Mouse (Mus musculus): ENCODE measurements around the gene Nfatc3. TPM values are rescaled to one million over a fixed set of nuclear protein-coding genes. Genes with fewer than 3 reads are reported as not detected.
A peak's percentile ranks its signal among the peaks of the same experiment; 100 is the strongest.

The Nfatc3 gene
- total RNA-seq, 2 experiments from 2014 or later = 24.9 to 28.7 TPM

- H3K27ac ChIP-seq = no peak overlapping the region
- DNase-seq = no peak
- H3K4me3 ChIP-seq = no peak overlapping the region
- no peak for TF ChIP-seq CTCF (IDR thresholded peaks at IDR 0.05)
- intact Hi-C loops (cut with DNase I) = no loop called here
These were observed 73.7 kb downstream of the Nfatc3 start for GRCm38 (mm10) chr8:106132356-106132755.

- no peak overlapping the region for H3K4me3 ChIP-seq
- no peak for TF ChIP-seq CTCF (IDR thresholded peaks at IDR 0.05)
These were observed 74.9 kb downstream of the Nfatc3 start for GRCm38 (mm10) chr8:106133526-106133925.

GRCm38 (mm10) chr8:106133946-106134345 lies 75.3 kb downstream of the Nfatc3 start:
- no peak overlapping the region for H3K27ac ChIP-seq
- intact Hi-C loops (cut with DNase I) = no loop called here
- no peak for TF ChIP-seq CTCF (IDR thresholded peaks at IDR 0.05)

More at GRCm38 (mm10) chr8:106133526-106133925, 74.9 kb downstream of the Nfatc3 start:
- intact Hi-C loops (cut with DNase I) = no loop called here
- no peak overlapping the region for H3K27ac ChIP-seq
- no peak for DNase-seq

GRCm38 (mm10) chr8:106134751-106135571 lies 76.3 kb downstream of the Nfatc3 start:
- no peak for TF ChIP-seq CTCF (IDR thresholded peaks at IDR 0.05)
- no peak for DNase-seq
- Histone ChIP-seq H3K4me3 (no peak overlapping the region), H3K27ac (no peak overlapping the region)
- intact Hi-C loops (cut with DNase I) = no loop called here

More at GRCm38 (mm10) chr8:106133946-106134345, 75.3 kb downstream of the Nfatc3 start:
- no peak overlapping the region for H3K4me3 ChIP-seq
- DNase-seq = no peak

- TF ChIP-seq CTCF (IDR thresholded peaks at IDR 0.05) = no peak
- intact Hi-C loops (cut with DNase I) = no loop called here
- Histone ChIP-seq H3K4me3 (peak overlapping the region; percentile 78), H3K27ac (no peak overlapping the region)
- DNase-seq = no peak
These were observed 77.0 kb downstream of the Nfatc3 start for GRCm38 (mm10) chr8:106135672-106136071.

- peak within 1 kb of the TSS; percentile 68; the same call in 1 of the 2 replicates for H3K27ac ChIP-seq
- no peak for TF ChIP-seq CTCF (IDR thresholded peaks at IDR 0.05)
- intact Hi-C loops (cut with DNase I) = no loop called here
- H3K4me3 ChIP-seq = peak within 1 kb of the TSS; percentile 78
- peak; percentile 56 for DNase-seq
These were observed 77.8 kb downstream of the Nfatc3 start, which contains the start of gene Esrp2 for GRCm38 (mm10) chr8:106136156-106137130. TSS of gene Esrp2 (minus strand) at chr8:106136974.

- H3K4me3 ChIP-seq = peak overlapping the region; percentile 78
- DNase-seq = no peak
- peak overlapping the region; percentile 68; the same call in 1 of the 2 replicates for H3K27ac ChIP-seq
- intact Hi-C loops (cut with DNase I) = no loop called here
- no peak for TF ChIP-seq CTCF (IDR thresholded peaks at IDR 0.05)
These were observed 78.7 kb downstream of the Nfatc3 start for GRCm38 (mm10) chr8:106137218-106137905.

GRCm38 (mm10) chr8:106137906-106138477 lies 79.4 kb downstream of the Nfatc3 start:
- intact Hi-C loops (cut with DNase I) = no loop called here
- DNase-seq = peak; percentile 65

GRCm38 (mm10) chr8:106138616-106139015 lies 80.0 kb downstream of the Nfatc3 start:
- peak overlapping the region; percentile 68 for H3K27ac ChIP-seq
- intact Hi-C loops (cut with DNase I) = no loop called here

More at GRCm38 (mm10) chr8:106137906-106138477, 79.4 kb downstream of the Nfatc3 start:
- TF ChIP-seq CTCF (IDR thresholded peaks at IDR 0.05) = no peak
- H3K4me3 ChIP-seq = peak overlapping the region; percentile 78
- H3K27ac ChIP-seq = peak overlapping the region; percentile 68

GRCm38 (mm10) chr8:106140191-106140590 lies 81.6 kb downstream of the Nfatc3 start:
- TF ChIP-seq CTCF (IDR thresholded peaks at IDR 0.05) = no peak
- intact Hi-C loops (cut with DNase I) = loop anchor here (1.0 kb wide), 2 partner anchors 58 to 86 kb away; no protein-coding TSS in a partner anchor
- no peak for DNase-seq
- H3K27ac ChIP-seq = no peak overlapping the region
- H3K4me3 ChIP-seq = no peak overlapping the region

More at GRCm38 (mm10) chr8:106138616-106139015, 80.0 kb downstream of the Nfatc3 start:
- peak overlapping the region; percentile 78 for H3K4me3 ChIP-seq
- DNase-seq = no peak
- no peak for TF ChIP-seq CTCF (IDR thresholded peaks at IDR 0.05)

GRCm38 (mm10) chr8:106140769-106141168 lies 82.1 kb downstream of the Nfatc3 start:
- intact Hi-C loops (cut with DNase I) = loop anchor here (1.0 kb wide), 2 partner anchors 58 to 86 kb away; no protein-coding TSS in a partner anchor
- DNase-seq = peak; percentile 80

More at GRCm38 (mm10) chr8:106140769-106141168, 82.1 kb downstream of the Nfatc3 start:
- H3K4me3 ChIP-seq = no peak overlapping the region
- TF ChIP-seq CTCF (IDR thresholded peaks at IDR 0.05) = peak; percentile 97
- no peak overlapping the region for H3K27ac ChIP-seq

Measured in gastrocnemius, adult 2 months (tissue).